Comparison of ENCODE assay signal across 11 mouse cellular contexts in genomic region chr5:148707335-148707734, GRCm38 (mm10).
DNase-seq lines count a peak whose midpoint lies in the region; ATAC-seq and TF ChIP-seq lines count a peak whose summit lies in the region.
"Had no signal": no experiment of that assay in that cellular context is flagged by ENCODE, and none has a peak within 500 bp of the region (broad histone marks: within the 10 kb centered on the region; RNA-seq: fewer than 3 reads in every experiment).

No protein-coding gene starts in this region.

- H3K27me3 ChIP-seq in hindbrain, embryonic 14.5 days (ENCODE audit: control insufficient read depth, insufficient read depth, low read length): no peaks in the 10 kb centered on the region
- no peaks in the 10 kb centered on the region for H3K27me3 ChIP-seq in hindbrain, embryonic 11.5 days (ENCODE audit: control insufficient read depth, insufficient read depth, low read length)
- no peaks in the 10 kb centered on the region for H3K27me3 ChIP-seq in lung, postnatal 0 days (replicated peaks; ENCODE audit: insufficient read depth, low read length)

- no peaks in the 10 kb centered on the region for H3K9me3 ChIP-seq in hindbrain, embryonic 14.5 days (ENCODE audit: control insufficient read depth, low read length)
- H3K9me3 ChIP-seq in hindbrain, embryonic 11.5 days (ENCODE audit: control insufficient read depth, low read length): no peaks in the 10 kb centered on the region
- H3K9me3 ChIP-seq in lung, postnatal 0 days (ENCODE audit: low read length): no peaks in the 10 kb centered on the region

- H3K4me1 ChIP-seq in hindbrain, embryonic 14.5 days (replicated peaks; ENCODE audit: control insufficient read depth, insufficient read depth, low read length): peaks cover 19% of the 10 kb centered on the region
- H3K4me1 ChIP-seq in hindbrain, embryonic 11.5 days (replicated peaks; ENCODE audit: control insufficient read depth, insufficient read depth, low read length): no peaks in the 10 kb centered on the region; the same call in 1 of the 2 replicates
- H3K4me1 ChIP-seq in lung, postnatal 0 days (ENCODE audit: insufficient read depth, low read depth, low read length): peaks cover 16% of the 10 kb centered on the region
- H3K4me1 ChIP-seq in lung, adult 2 months (ENCODE audit: control insufficient read depth, insufficient read depth, low read length): peaks cover 10% of the 10 kb centered on the region; the same call in 1 of the 2 replicates
- H3K4me1 ChIP-seq in brown adipose tissue, adult 24 weeks (ENCODE audit: control insufficient read depth, insufficient read depth, insufficient read length, low read length): peaks cover 14% of the 10 kb centered on the region

- no peak for TF ChIP-seq EP300 in lung, postnatal 0 days (IDR thresholded peaks at IDR 0.05)

- DNase-seq in frontal cortex, postnatal 36 days (ENCODE audit: low spot score in 2 of 2): no peak
- no peak for DNase-seq in hindbrain, embryonic 14.5 days (ENCODE audit: low spot score)
- no peak for DNase-seq in hindbrain, embryonic 11.5 days (ENCODE audit: low spot score)
- peak; percentile 48 for DNase-seq in lung, postnatal 0 days (ENCODE audit: low spot score)
- DNase-seq in lung, adult 2 months: no peak
- DNase-seq: adrenal gland, postnatal 14 days; cerebellum, postnatal 25 days; gastrocnemius, postnatal 10 days; kidney, adult 8-10 months had no signal

- no peak for TF ChIP-seq POLR2A in lung, adult 2 months (IDR thresholded peaks at IDR 0.05; ENCODE audit: borderline replicate concordance, extremely low read depth, low read depth, low read length)

- no peak overlapping the region for H3K9ac ChIP-seq in hindbrain, embryonic 14.5 days
- H3K9ac ChIP-seq in hindbrain, embryonic 11.5 days (ENCODE audit: low read depth, low read length): no peak overlapping the region
- no peak overlapping the region for H3K9ac ChIP-seq in lung, postnatal 0 days (replicated peaks; ENCODE audit: low read depth)

- no peak overlapping the region for H3K4me2 ChIP-seq in hindbrain, embryonic 14.5 days (replicated peaks)
- no peak overlapping the region for H3K4me2 ChIP-seq in hindbrain, embryonic 11.5 days (replicated peaks; ENCODE audit: low read depth, low read length)
- no peak overlapping the region for H3K4me2 ChIP-seq in lung, postnatal 0 days (replicated peaks; ENCODE audit: low read depth, low read length)

- H3K27ac ChIP-seq in hindbrain, embryonic 14.5 days: peak overlapping the region; percentile 21; the same call in 1 of the 2 replicates
- no peak overlapping the region for H3K27ac ChIP-seq in hindbrain, embryonic 11.5 days (ENCODE audit: low read depth, low read length)
- no peak overlapping the region for H3K27ac ChIP-seq in lung, postnatal 0 days (ENCODE audit: low read length)
- H3K27ac ChIP-seq in brown adipose tissue, adult 24 weeks (replicated peaks; ENCODE audit: low read depth, low read length): peak overlapping the region; percentile 66

- TF ChIP-seq CTCF in lung, postnatal 0 days (IDR thresholded peaks at IDR 0.05): no peak
- TF ChIP-seq CTCF in lung, adult 2 months (IDR thresholded peaks at IDR 0.05; ENCODE audit: insufficient read depth, low read length): no peak

- H3K4me3 ChIP-seq in hindbrain, embryonic 14.5 days (replicated peaks; ENCODE audit: low read length): no peak overlapping the region
- no peak overlapping the region for H3K4me3 ChIP-seq in hindbrain, embryonic 11.5 days (ENCODE audit: low read depth, low read length)
- H3K4me3 ChIP-seq in lung, postnatal 0 days (ENCODE audit: low read depth, low read length): no peak overlapping the region
- no peak overlapping the region for H3K4me3 ChIP-seq in lung, adult 2 months (replicated peaks; ENCODE audit: extremely low read depth, low read depth, low read length)
- H3K4me3 ChIP-seq in brown adipose tissue, adult 24 weeks (ENCODE audit: insufficient read depth, low read depth, low read length): no peak overlapping the region

- 90% methylated on average over 12 of the region's 12 CpGs for WGBS in hindbrain, embryonic 14.5 days
- WGBS in hindbrain, embryonic 11.5 days: 90% methylated on average over 12 of the region's 12 CpGs
- 37% methylated on average over 12 of the region's 12 CpGs for WGBS in lung, postnatal 0 days
- WGBS in lung, adult 2 months: 59% methylated on average over 12 of the region's 12 CpGs

- no peaks in the 10 kb centered on the region for H3K36me3 ChIP-seq in hindbrain, embryonic 14.5 days (replicated peaks; ENCODE audit: control insufficient read depth, insufficient read depth)
- no peaks in the 10 kb centered on the region for H3K36me3 ChIP-seq in hindbrain, embryonic 11.5 days (ENCODE audit: control insufficient read depth, insufficient read depth, low read length)
- no peaks in the 10 kb centered on the region for H3K36me3 ChIP-seq in lung, postnatal 0 days (ENCODE audit: insufficient read depth, low read length)

- 0 out of 2 replicates have a peak, but pooled peaks have one; percentile 27 for ATAC-seq in frontal cortex, adult (ENCODE audit: low TSS enrichment)
- ATAC-seq in hindbrain, embryonic 14.5 days (ENCODE audit: low FRiP score): no peak
- no peak for ATAC-seq in hindbrain, embryonic 11.5 days (ENCODE audit: low FRiP score)
- peak; percentile 47 for ATAC-seq in lung, postnatal 0 days

Comparison
In these comparisons a context has a peak if more than half of its experiments do, and no peak if none do; other contexts are left out.
1. H3K27ac ChIP-seq: peak in hindbrain, embryonic 14.5 days (single experiment) and brown adipose tissue, adult 24 weeks (single experiment); none in hindbrain, embryonic 11.5 days (single experiment) and lung, postnatal 0 days (single experiment).
2. ATAC-seq: peak in frontal cortex, adult (single experiment) and lung, postnatal 0 days (single experiment); none in hindbrain, embryonic 14.5 days (single experiment) and hindbrain, embryonic 11.5 days (single experiment).